Mouse (Mus musculus) layer of hippocampus, adult 9-11 months (tissue): ENCODE measurements around the gene Thada.

Experiments
- DNase-seq: peaks from one replicate; pipeline ENCODE4 v3.0.0; 2022

Thada gene

GRCm38 (mm10) chr17:84141691-84142090, 324.3 kb downstream of the Thada start:
- no peak for DNase-seq

- DNase-seq = peak; percentile 45
These were observed 325.0 kb downstream of the Thada start for GRCm38 (mm10) chr17:84140822-84141507.
